Mouse (Mus musculus) brain, embryonic 14.5 days (tissue): ENCODE data around the gene Ugt2a1.

Experiments used
- CTCF ChIP-seq: fragments of 200-500 bp; IDR thresholded peaks from 2 replicates; pipeline ENCODE4 v1.5.1; 2012; ENCODE audit warnings: inconsistent platforms, mild to moderate bottlenecking, moderate library complexity, borderline replicate concordance; ENCODE audit not compliant: insufficient read depth, insufficient read length; ENCODE audit errors: extremely low read depth
- POLR2A ChIP-seq: fragments of 200-500 bp; IDR thresholded peaks from 2 replicates; pipeline ENCODE4 v1.6.1; 2012; ENCODE audit warnings: mild to moderate bottlenecking, inconsistent platforms, borderline replicate concordance; ENCODE audit not compliant: poor library complexity, insufficient read depth, insufficient read length, severe bottlenecking; ENCODE audit errors: extremely low read depth

- TF ChIP-seq CTCF (no peak), POLR2A (no peak)
These were observed 45.4 kb upstream of the Ugt2a1 start for GRCm38 (mm10) chr5:87535994-87536644.
